Mouse (Mus musculus) intestine, embryonic 16.5 days (tissue): ENCODE measurements around the gene Ric1. TPM values are rescaled to one million over a fixed set of nuclear protein-coding genes. Genes with fewer than 3 reads are reported as not detected.
"Not testable (repeated sequence)": the region's sequence is repeated elsewhere in the genome, so short reads cannot be mapped to it uniquely, and the experiment has no call there.

ENCODE experiments used
- ATAC-seq: fragments of 200-750 bp; cut with Nextera tagmentation; 2 replicates; pipeline ENCODE4 v1.8.0; 2017; ENCODE audit warnings: moderate TSS enrichment, moderate library complexity
- H3K27ac ChIP-seq: fragments of 300-500 bp; sonication (generic); 2 replicates; pipeline ENCODE4 v1.5.1; 2014; ENCODE audit warnings: mild to moderate bottlenecking, low read length
- H3K27me3 ChIP-seq: fragments of 300-500 bp; sonication (generic); replicated peaks from 2 replicates; pipeline ENCODE4 v1.6.1; 2014; ENCODE audit warnings: low read length, control low read depth, mixed read lengths; ENCODE audit not compliant: control insufficient read depth, insufficient read depth
- H3K36me3 ChIP-seq: fragments of 300-500 bp; sonication (generic); 2 replicates; pipeline ENCODE4 v1.6.1; 2014; ENCODE audit warnings: low read length, control low read depth; ENCODE audit not compliant: control insufficient read depth, insufficient read depth
- H3K4me1 ChIP-seq: fragments of 300-500 bp; sonication (generic); 2 replicates; pipeline ENCODE4 v1.6.1; 2014; ENCODE audit warnings: low read length, control low read depth, mixed read lengths; ENCODE audit not compliant: control insufficient read depth, insufficient read depth
- H3K4me2 ChIP-seq: fragments of 300-500 bp; sonication (generic); 2 replicates; pipeline ENCODE4 v1.6.1; 2014; ENCODE audit warnings: low read depth, low read length, control low read depth
- H3K4me3 ChIP-seq: fragments of 300-500 bp; sonication (generic); 2 replicates; pipeline ENCODE4 v1.5.1; 2014; ENCODE audit warnings: mild to moderate bottlenecking, low read length
- H3K9ac ChIP-seq: fragments of 300-500 bp; sonication (generic); 2 replicates; pipeline ENCODE4 v1.6.1; 2014; ENCODE audit warnings: low read depth, low read length
- H3K9me3 ChIP-seq: fragments of 300-500 bp; sonication (generic); 2 replicates; pipeline ENCODE4 v1.6.1; 2016; ENCODE audit warnings: low read length, control low read depth; ENCODE audit not compliant: control insufficient read depth
- WGBS: fragments of 180-500 bp; shearing (Covaris S2); extraction: QIAGEN DNeasy Blood & Tissue Kit; methylation state at CpG from one replicate; pipeline ENCODE4 v1.1.7; 2014; 5-methylcytosine and 5-hydroxymethylcytosine counted together
- polyA plus RNA-seq: library from polyadenylated mRNA; unstranded; fragments of >200 nt; fragmentation: Nextera tagmentation; extraction: Ambion mirVana; gene quantifications from 2 replicates; pipeline ENCODE4 v1.2.1, GENCODE M21; 2015

The Ric1 gene
- polyA plus RNA-seq, 1 experiment from 2014 or later, result 8.0 TPM

GRCm38 (mm10) chr19:29534030-29534429 lies 11.9 kb downstream of the Ric1 start:
- Histone ChIP-seq H3K27ac (no peak overlapping the region), H3K4me2 (no peak overlapping the region), H3K9me3 (no peaks in the 10 kb centered on the region), H3K27me3 (no peaks in the 10 kb centered on the region), H3K36me3 (peaks cover 7% of the 10 kb centered on the region), H3K4me1 (no peaks in the 10 kb centered on the region), H3K9ac (no peak overlapping the region), H3K4me3 (no peak overlapping the region)
- no peak for ATAC-seq
- WGBS, result 78% methylated on average over 5 of the region's 5 CpGs

GRCm38 (mm10) chr19:29542256-29542970 lies 20.3 kb downstream of the Ric1 start:
- no peaks in the 10 kb centered on the region for H3K4me1 ChIP-seq
- H3K9ac ChIP-seq, result no peak overlapping the region
- H3K36me3 ChIP-seq, result no peaks in the 10 kb centered on the region
- no peak for ATAC-seq
- no peaks in the 10 kb centered on the region for H3K27me3 ChIP-seq
- no peaks in the 10 kb centered on the region for H3K9me3 ChIP-seq
- H3K27ac ChIP-seq, result no peak overlapping the region
- H3K4me2 ChIP-seq, result no peak overlapping the region
- 67% methylated on average over 8 of the region's 8 CpGs for WGBS
- H3K4me3 ChIP-seq, result no peak overlapping the region

GRCm38 (mm10) chr19:29544026-29544425 lies 21.9 kb downstream of the Ric1 start:
- no peaks in the 10 kb centered on the region for H3K4me1 ChIP-seq
- H3K4me2 ChIP-seq, result no peak overlapping the region
- no peaks in the 10 kb centered on the region for H3K9me3 ChIP-seq
- no peaks in the 10 kb centered on the region for H3K27me3 ChIP-seq
- no peaks in the 10 kb centered on the region for H3K36me3 ChIP-seq
- H3K9ac ChIP-seq, result no peak overlapping the region
- H3K27ac ChIP-seq, result no peak overlapping the region
- no peak overlapping the region for H3K4me3 ChIP-seq
- ATAC-seq, result no peak
- 94% methylated on average over 6 of the region's 6 CpGs for WGBS

GRCm38 (mm10) chr19:29550618-29551017 lies 28.5 kb downstream of the Ric1 start:
- no peaks in the 10 kb centered on the region for H3K4me1 ChIP-seq
- H3K27me3 ChIP-seq, result no peaks in the 10 kb centered on the region
- ATAC-seq, result no peak
- no peaks in the 10 kb centered on the region for H3K9me3 ChIP-seq
- no peak overlapping the region for H3K4me2 ChIP-seq
- no peak overlapping the region for H3K27ac ChIP-seq
- 88% methylated on average over 2 of the region's 2 CpGs for WGBS
- H3K4me3 ChIP-seq, result no peak overlapping the region
- H3K9ac ChIP-seq, result no peak overlapping the region
- H3K36me3 ChIP-seq, result no peaks in the 10 kb centered on the region

- Histone ChIP-seq H3K4me1 (no peaks in the 10 kb centered on the region), H3K9ac (no peak overlapping the region), H3K27me3 (no peaks in the 10 kb centered on the region), H3K9me3 (no peaks in the 10 kb centered on the region), H3K4me2 (no peak overlapping the region), H3K27ac (no peak overlapping the region), H3K4me3 (no peak overlapping the region), H3K36me3 (no peaks in the 10 kb centered on the region)
- 85% methylated on average over 1 of the region's 1 CpGs for WGBS
- no peak for ATAC-seq
Measured at GRCm38 (mm10) chr19:29551128-29551527, 29.0 kb downstream of the Ric1 start.

GRCm38 (mm10) chr19:29551980-29552379 lies 29.9 kb downstream of the Ric1 start:
- not testable (repeated sequence) for ATAC-seq, H3K27ac ChIP-seq, H3K4me2 ChIP-seq, H3K27me3 ChIP-seq, H3K4me3 ChIP-seq, H3K9me3 ChIP-seq, H3K36me3 ChIP-seq, H3K4me1 ChIP-seq, H3K9ac ChIP-seq
- WGBS, result 100% methylated on average over 1 of the region's 1 CpGs

GRCm38 (mm10) chr19:29557171-29557845 lies 35.2 kb downstream of the Ric1 start:
- not testable (repeated sequence) for ATAC-seq, H3K4me3 ChIP-seq, H3K27me3 ChIP-seq, H3K9ac ChIP-seq, H3K4me2 ChIP-seq, H3K9me3 ChIP-seq, H3K36me3 ChIP-seq, H3K4me1 ChIP-seq, H3K27ac ChIP-seq
- WGBS, result 92% methylated on average over 7 of the region's 7 CpGs

GRCm38 (mm10) chr19:29562166-29562565 lies 40.1 kb downstream of the Ric1 start:
- no peak for ATAC-seq
- no peak overlapping the region for H3K4me2 ChIP-seq

GRCm38 (mm10) chr19:29562603-29563002 lies 40.5 kb downstream of the Ric1 start:
- no peak for ATAC-seq
- 57% methylated on average over 3 of the region's 3 CpGs for WGBS
- Histone ChIP-seq H3K27ac (no peak overlapping the region), H3K4me2 (no peak overlapping the region), H3K4me1 (no peaks in the 10 kb centered on the region), H3K27me3 (no peaks in the 10 kb centered on the region), H3K9me3 (no peaks in the 10 kb centered on the region), H3K36me3 (no peaks in the 10 kb centered on the region), H3K4me3 (no peak overlapping the region), H3K9ac (no peak overlapping the region)

More at GRCm38 (mm10) chr19:29562166-29562565, 40.1 kb downstream of the Ric1 start:
- 76% methylated on average over 4 of the region's 4 CpGs for WGBS
- no peaks in the 10 kb centered on the region for H3K9me3 ChIP-seq
- no peaks in the 10 kb centered on the region for H3K27me3 ChIP-seq
- no peaks in the 10 kb centered on the region for H3K4me1 ChIP-seq
- no peak overlapping the region for H3K4me3 ChIP-seq
- no peaks in the 10 kb centered on the region for H3K36me3 ChIP-seq
- no peak overlapping the region for H3K9ac ChIP-seq
- H3K27ac ChIP-seq, result no peak overlapping the region
